Mouse (Mus musculus): ENCODE data around the gene Kdm8. TPM values are rescaled to one million over a fixed set of nuclear protein-coding genes. Genes with fewer than 3 reads are reported as not detected.
"Not testable (repeated sequence)": the region's sequence is repeated elsewhere in the genome, so short reads cannot be mapped to it uniquely, and the experiment has no call there.

Kdm8 gene
- polyA plus RNA-seq, 1 experiment from 2014 or later: 5.9 TPM

DNA sequence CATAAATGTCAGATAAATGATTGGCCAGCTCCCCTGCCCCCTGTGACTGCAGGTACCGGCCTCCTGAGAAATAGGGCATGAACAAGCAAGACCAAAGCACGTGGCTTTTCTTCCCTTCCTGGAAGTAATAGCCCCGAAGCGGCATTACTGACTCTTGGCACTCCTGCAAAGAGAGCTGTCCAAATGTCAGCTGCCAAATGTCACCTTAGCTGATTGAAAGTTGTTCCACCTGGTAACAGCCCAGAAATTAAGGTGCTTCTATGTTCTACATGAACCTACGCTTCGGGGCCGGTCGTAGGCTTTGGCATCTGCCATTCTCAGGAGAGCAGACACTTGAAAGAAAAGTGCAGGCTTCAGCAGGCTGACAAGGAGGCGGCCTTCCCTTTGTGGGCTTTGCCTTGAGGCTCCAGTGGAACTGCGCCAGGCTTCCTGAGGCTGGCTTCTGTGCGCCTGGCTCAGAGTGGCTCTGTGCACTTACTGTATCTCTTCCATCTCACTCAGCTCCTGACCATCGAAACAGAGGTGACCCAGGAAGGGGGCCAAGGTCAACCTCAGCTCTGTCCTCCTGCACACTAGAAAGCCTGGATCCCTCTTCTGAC lies 16.9 kb upstream of the Kdm8 start:
- H3K9me3 ChIP-seq (replicated peaks): peaks cover 4% of the 10 kb centered on the region; the same call in 1 of the 2 replicates

DNA sequence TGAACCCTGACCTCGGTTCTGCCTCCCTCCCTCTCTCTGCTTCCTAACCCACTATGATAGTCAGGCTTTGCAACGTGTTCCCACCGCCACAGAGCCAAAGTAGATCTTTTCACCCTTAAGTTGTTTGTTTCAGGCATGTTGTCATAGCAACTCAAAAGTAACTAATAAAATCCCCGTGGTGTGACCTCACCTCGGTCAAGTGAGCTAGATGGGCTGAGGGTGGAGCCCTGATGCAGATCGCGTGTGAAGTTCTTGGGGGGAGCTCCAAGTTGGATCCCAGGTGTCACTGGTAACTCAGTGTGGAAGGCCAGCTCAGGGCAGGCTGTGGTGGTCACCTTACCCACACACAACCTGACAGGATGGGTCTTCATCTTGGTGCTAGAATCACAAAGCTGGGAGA lies 16.1 kb upstream of the Kdm8 start:
- H3K4me1 ChIP-seq (replicated peaks): peaks cover 12% of the 10 kb centered on the region
- H3K4me3 ChIP-seq: no peak overlapping the region
- H3K36me3 ChIP-seq: no peaks in the 10 kb centered on the region
- no peak overlapping the region for H3K4me2 ChIP-seq
- no peak overlapping the region for H3K9ac ChIP-seq
- no peaks in the 10 kb centered on the region for H3K27me3 ChIP-seq (replicated peaks)
- peak; percentile 53; the same call in 1 of the 2 replicates for ATAC-seq (ENCODE audit: insufficient number of reproducible peaks, low FRiP score)
- WGBS: 67% methylated on average over 7 of the region's 7 CpGs
- peaks cover 4% of the 10 kb centered on the region; the same call in 1 of the 2 replicates for H3K9me3 ChIP-seq (replicated peaks)
- no peak overlapping the region for H3K27ac ChIP-seq (ENCODE audit: poor library complexity, severe bottlenecking)

More for the DNA sequence above, 16.9 kb upstream of the Kdm8 start:
- H3K4me1 ChIP-seq (replicated peaks): peaks cover 12% of the 10 kb centered on the region
- H3K27ac ChIP-seq (ENCODE audit: poor library complexity, severe bottlenecking): no peak overlapping the region
- H3K36me3 ChIP-seq: no peaks in the 10 kb centered on the region
- H3K4me3 ChIP-seq: no peak overlapping the region
- no peaks in the 10 kb centered on the region for H3K27me3 ChIP-seq (replicated peaks)
- no peak overlapping the region for H3K9ac ChIP-seq
- H3K4me2 ChIP-seq: no peak overlapping the region
- ATAC-seq (ENCODE audit: insufficient number of reproducible peaks, low FRiP score): no peak
- 62% methylated on average over 12 of the region's 12 CpGs for WGBS

DNA sequence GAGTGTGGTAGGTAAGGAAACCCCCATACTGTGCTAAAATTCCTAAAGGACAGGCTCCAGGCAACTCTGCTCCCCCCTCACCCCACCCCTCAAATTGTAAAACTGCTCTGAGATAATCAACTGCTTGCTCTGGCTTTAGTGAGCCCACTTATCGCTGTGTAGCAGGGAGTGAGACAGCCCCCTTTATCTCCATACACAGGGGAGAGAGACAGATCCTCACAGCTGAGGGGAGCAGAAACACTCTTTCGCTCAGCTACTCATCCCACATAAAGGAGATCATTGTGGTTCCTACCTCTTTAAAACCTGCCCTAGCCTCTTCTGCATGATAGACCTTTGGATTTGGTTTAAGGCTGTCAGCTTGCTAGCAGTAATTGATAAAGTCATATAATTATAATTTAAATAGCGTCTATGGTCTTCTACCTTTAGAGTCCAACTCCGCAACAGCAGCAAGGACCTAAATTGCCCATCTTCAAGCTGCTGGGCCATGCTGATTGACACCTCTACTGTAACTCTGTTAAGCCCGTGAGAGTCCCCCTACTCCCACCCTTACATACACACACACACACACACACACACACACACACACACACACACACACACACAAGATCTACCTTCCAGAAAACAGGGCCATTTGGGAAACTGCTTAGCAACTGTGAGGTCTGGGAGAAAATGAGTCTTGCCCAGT lies 15.5 kb upstream of the Kdm8 start:
- WGBS: 54% methylated on average over 5 of the region's 5 CpGs
- peak; percentile 84 for ATAC-seq (ENCODE audit: insufficient number of reproducible peaks, low FRiP score)
- not testable (repeated sequence) for H3K4me3 ChIP-seq; H3K27ac ChIP-seq (ENCODE audit: poor library complexity, severe bottlenecking); H3K27me3 ChIP-seq (replicated peaks); H3K9ac ChIP-seq; H3K9me3 ChIP-seq (replicated peaks); H3K4me2 ChIP-seq; H3K36me3 ChIP-seq
- H3K4me1 ChIP-seq (replicated peaks): peaks cover 12% of the 10 kb centered on the region

DNA sequence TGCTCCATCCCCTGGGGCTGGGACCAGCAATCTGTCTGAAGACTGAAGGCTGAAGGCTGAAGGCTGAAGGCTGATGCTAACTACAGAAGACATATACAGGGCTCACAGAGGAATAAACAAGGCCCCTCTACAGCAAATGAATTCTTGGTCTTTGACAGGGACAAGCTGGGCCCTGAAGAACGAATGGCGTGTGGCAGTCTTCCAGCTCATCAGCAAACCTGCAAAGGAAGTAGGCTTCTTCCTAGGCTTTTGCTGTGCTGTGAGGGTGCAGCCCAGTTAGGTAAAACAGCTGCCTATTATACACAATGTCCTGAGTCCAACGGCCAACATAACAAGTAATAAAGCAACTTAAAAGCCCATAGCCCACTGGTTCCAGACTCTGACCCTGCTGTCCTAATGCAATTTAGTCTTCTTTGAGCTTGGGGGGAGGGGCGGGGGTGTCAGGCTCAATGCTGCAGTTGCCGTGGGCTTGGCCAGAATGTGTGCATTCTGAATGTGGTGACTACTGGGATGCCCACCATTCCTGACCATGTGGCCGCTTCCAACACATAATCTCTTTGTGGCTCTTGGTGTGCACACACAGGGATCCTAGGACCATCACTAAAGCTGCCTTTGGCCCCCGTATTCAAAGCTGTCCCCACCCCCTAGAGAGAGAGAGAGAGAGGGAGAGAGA lies 14.2 kb upstream of the Kdm8 start:
- no peak overlapping the region for H3K4me2 ChIP-seq
- H3K27ac ChIP-seq (ENCODE audit: poor library complexity, severe bottlenecking): no peak overlapping the region
- H3K4me1 ChIP-seq (replicated peaks): peaks cover 12% of the 10 kb centered on the region
- no peaks in the 10 kb centered on the region for H3K36me3 ChIP-seq
- peaks cover 4% of the 10 kb centered on the region; the same call in 1 of the 2 replicates for H3K9me3 ChIP-seq (replicated peaks)
- 72% methylated on average over 7 of the region's 7 CpGs for WGBS
- H3K27me3 ChIP-seq (replicated peaks): no peaks in the 10 kb centered on the region
- ATAC-seq (ENCODE audit: insufficient number of reproducible peaks, low FRiP score): no peak
- H3K9ac ChIP-seq: no peak overlapping the region
- H3K4me3 ChIP-seq: no peak overlapping the region

DNA sequence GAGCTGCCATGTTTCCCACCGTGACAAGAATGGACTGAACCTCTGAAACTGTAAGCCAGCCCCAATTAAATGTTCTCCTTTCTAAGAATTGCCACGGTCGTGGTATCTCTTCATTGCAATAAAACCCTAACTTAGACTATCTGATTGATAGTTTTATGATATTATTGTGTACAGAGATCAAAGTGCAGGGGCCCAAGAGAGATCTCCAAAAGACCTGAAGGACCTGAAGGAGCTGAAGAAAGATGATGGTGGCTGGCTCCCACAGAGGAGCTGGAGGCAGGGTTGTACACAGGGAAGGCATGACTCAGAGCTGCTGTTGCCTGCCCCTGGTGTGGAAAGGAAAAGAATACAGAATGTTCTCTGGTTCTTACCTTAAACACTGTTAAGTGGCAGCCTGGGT lies 10.6 kb upstream of the Kdm8 start:
- H3K9ac ChIP-seq: no peak overlapping the region
- no peaks in the 10 kb centered on the region for H3K36me3 ChIP-seq
- no peak overlapping the region for H3K4me2 ChIP-seq
- H3K27me3 ChIP-seq (replicated peaks): no peaks in the 10 kb centered on the region
- H3K9me3 ChIP-seq (replicated peaks): peaks cover 4% of the 10 kb centered on the region; the same call in 1 of the 2 replicates
- 81% methylated on average over 3 of the region's 3 CpGs for WGBS
- H3K4me1 ChIP-seq (replicated peaks): 0 out of 2 replicates have a peak, but pooled peaks cover under 1% of the 10 kb centered on the region
- no peak overlapping the region for H3K27ac ChIP-seq (ENCODE audit: poor library complexity, severe bottlenecking)
- no peak overlapping the region for H3K4me3 ChIP-seq
- ATAC-seq (ENCODE audit: insufficient number of reproducible peaks, low FRiP score): no peak

DNA sequence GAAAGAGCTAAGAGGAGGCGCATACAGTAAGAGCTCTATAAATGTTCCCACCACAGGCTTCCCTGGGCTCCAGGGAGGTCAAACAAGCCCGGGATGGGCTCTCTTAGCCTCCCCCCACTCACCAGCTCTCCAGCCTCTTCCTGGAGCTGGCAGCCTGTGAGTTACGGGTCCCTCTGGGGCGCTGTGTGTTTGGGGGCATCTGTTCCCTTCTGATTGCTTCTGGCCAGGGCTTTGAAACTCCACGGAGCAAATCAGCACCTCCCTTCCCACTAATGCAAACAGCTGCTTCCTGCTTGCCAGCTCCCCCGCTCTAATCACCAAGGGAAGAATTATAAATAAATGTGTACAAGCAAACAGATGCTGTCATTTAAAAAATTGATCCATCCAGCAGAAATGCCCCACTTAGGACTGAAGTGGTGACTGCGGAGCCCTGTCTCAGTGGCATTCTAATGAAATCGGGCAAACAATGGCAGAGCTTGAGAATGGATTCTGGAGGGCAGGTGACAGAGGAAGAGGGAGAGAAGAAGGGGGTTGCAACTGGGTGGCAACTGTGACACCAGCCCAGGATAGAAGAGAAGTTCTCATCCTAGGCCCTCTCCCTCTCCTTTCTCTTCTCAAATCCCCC lies 9.7 kb upstream of the Kdm8 start:
- no peaks in the 10 kb centered on the region for H3K36me3 ChIP-seq
- no peak for ATAC-seq (ENCODE audit: insufficient number of reproducible peaks, low FRiP score)
- H3K27me3 ChIP-seq (replicated peaks): no peaks in the 10 kb centered on the region
- 48% methylated on average over 8 of the region's 8 CpGs for WGBS
- no peak overlapping the region for H3K4me3 ChIP-seq
- H3K4me1 ChIP-seq (replicated peaks): no peaks in the 10 kb centered on the region
- H3K27ac ChIP-seq (ENCODE audit: poor library complexity, severe bottlenecking): no peak overlapping the region
- no peak overlapping the region for H3K4me2 ChIP-seq
- H3K9me3 ChIP-seq (replicated peaks): peaks cover 11% of the 10 kb centered on the region
- no peak overlapping the region for H3K9ac ChIP-seq

DNA sequence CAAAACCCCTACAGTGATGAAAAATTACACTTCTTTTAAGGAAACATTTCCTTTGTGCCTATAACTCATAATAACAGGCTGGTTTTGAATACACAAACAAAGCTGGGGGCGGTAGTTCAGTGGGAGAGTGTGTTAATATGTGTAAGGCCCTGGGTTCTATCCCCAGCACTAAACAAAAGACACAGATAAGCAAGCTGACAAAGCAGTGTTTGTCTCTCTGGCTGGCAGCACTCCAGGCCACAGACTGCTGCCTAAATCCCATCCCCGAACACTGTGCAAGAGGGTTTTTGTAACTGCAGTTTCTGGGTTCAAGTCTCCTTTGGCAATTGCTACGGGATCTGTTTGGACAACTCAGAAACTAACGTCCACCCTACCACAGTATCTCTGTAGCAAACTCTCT lies 2.2 kb upstream of the Kdm8 start:
- WGBS: 63% methylated on average over 4 of the region's 4 CpGs
- ATAC-seq (ENCODE audit: insufficient number of reproducible peaks, low FRiP score): no peak
- H3K9me3 ChIP-seq (replicated peaks): peaks cover 7% of the 10 kb centered on the region; the same call in 1 of the 2 replicates
- no peak overlapping the region for H3K27ac ChIP-seq (ENCODE audit: poor library complexity, severe bottlenecking)
- no peak overlapping the region for H3K9ac ChIP-seq
- H3K27me3 ChIP-seq (replicated peaks): no peaks in the 10 kb centered on the region
- H3K36me3 ChIP-seq: peaks cover 7% of the 10 kb centered on the region; the same call in 1 of the 2 replicates
- H3K4me1 ChIP-seq (replicated peaks): peaks cover 19% of the 10 kb centered on the region
- no peak overlapping the region for H3K4me2 ChIP-seq
- no peak overlapping the region for H3K4me3 ChIP-seq

DNA sequence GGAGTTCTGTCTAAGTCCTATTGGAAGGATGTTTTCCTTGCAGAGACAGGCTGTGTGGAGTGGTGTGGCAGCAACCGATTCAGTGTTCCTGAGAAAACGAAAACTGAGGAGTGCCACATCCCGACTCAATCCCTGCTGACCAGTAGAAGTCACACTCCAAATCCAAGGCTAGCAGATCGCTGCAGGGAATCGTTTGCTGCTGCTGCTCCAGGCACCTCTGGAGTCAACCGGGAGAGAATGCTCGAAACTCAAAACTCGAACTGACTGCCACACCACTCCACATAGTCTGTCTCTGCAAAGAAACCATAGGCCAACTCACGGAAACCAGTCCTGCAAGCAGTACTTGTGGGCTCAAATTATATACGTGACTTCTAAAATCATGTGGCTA lies 406 bp upstream of the Kdm8 start:
- 31% methylated on average over 10 of the region's 10 CpGs for WGBS
- peak; percentile 17 for ATAC-seq (ENCODE audit: insufficient number of reproducible peaks, low FRiP score)
- Histone ChIP-seq H3K27me3 (replicated peaks) (no peaks in the 10 kb centered on the region), H3K4me2 (peak overlapping the region; percentile 90), H3K27ac (ENCODE audit: poor library complexity, severe bottlenecking) (peak overlapping the region; percentile 95; the same call in 1 of the 2 replicates), H3K9me3 (replicated peaks) (peaks cover 6% of the 10 kb centered on the region; the same call in 1 of the 2 replicates), H3K4me3 (peak overlapping the region; percentile 69), H3K4me1 (replicated peaks) (peaks cover 19% of the 10 kb centered on the region), H3K9ac (peak overlapping the region; percentile 79), H3K36me3 (peaks cover 7% of the 10 kb centered on the region; the same call in 1 of the 2 replicates)

DNA sequence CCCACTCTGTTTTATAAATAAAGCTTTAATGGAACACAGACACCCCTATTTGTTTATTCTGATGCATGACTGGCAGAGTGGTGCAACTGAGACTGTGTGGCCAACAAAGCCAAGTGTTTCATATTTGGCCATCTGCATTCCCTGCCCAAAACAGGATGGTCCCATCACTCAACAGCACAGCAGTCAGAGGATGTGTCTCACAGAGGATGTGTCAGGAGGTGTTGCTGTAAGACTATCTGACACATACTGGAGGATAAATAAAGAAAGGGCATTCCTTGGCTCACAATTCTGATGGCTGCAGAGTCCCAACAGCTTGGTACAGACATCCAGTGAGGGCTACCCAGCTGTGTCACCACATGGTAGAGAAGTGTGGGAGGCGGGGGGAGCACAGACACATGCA lies 6.2 kb downstream of the Kdm8 start:
- WGBS: 82% methylated on average over 1 of the region's 1 CpGs
- no peaks in the 10 kb centered on the region for H3K27me3 ChIP-seq (replicated peaks)
- H3K4me3 ChIP-seq: no peak overlapping the region
- H3K4me1 ChIP-seq (replicated peaks): peaks cover 7% of the 10 kb centered on the region
- peaks cover 29% of the 10 kb centered on the region for H3K36me3 ChIP-seq
- H3K9ac ChIP-seq: no peak overlapping the region
- no peak overlapping the region for H3K27ac ChIP-seq (ENCODE audit: poor library complexity, severe bottlenecking)
- H3K9me3 ChIP-seq (replicated peaks): no peaks in the 10 kb centered on the region
- ATAC-seq (ENCODE audit: insufficient number of reproducible peaks, low FRiP score): no peak
- no peak overlapping the region for H3K4me2 ChIP-seq

DNA sequence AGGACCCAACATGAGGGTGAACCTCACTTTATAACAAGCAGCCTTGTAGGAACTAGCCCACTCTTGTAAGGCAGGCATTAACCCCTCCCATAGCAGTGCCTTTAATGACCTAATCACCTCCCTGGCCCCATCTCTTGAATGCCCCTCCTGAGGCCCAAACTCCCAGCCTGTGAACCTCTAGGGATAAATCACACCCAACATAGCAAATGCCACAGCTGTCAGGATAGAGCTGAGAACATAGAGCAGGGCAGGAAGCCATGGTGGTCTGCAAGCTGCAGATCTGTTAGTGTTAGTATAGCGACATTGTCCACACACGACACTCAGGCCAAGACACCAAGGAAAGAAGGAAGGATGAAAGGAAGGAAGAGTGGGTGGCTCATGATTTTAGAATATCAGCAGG lies 6.6 kb downstream of the Kdm8 start:
- H3K27ac ChIP-seq (ENCODE audit: poor library complexity, severe bottlenecking): no peak overlapping the region
- ATAC-seq (ENCODE audit: insufficient number of reproducible peaks, low FRiP score): no peak
- H3K27me3 ChIP-seq (replicated peaks): no peaks in the 10 kb centered on the region
- H3K9me3 ChIP-seq (replicated peaks): no peaks in the 10 kb centered on the region
- peaks cover 33% of the 10 kb centered on the region for H3K36me3 ChIP-seq
- no peak overlapping the region for H3K9ac ChIP-seq
- H3K4me1 ChIP-seq (replicated peaks): peaks cover 7% of the 10 kb centered on the region; the same call in 1 of the 2 replicates
- H3K4me2 ChIP-seq: no peak overlapping the region
- no peak overlapping the region for H3K4me3 ChIP-seq
- WGBS: 66% methylated on average over 2 of the region's 2 CpGs

DNA sequence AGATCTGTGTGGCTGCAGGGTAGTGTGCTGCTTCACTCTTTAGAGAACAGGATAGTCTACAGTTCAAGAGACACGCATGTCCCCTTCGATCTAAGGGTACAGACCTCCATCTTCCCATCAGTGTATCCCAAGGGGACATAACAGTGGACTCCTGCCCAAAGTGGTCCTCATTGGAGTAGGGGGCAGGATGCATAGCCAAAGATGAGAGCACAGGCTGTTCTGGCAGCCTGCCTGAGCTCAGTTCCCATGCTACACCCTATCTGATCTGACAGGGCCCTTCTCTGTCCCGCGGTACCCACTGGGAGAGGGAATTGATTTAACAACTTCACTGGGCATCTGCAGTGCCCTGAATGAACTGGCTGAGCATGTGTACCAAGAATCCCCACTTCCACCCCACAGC lies 9.2 kb downstream of the Kdm8 start:
- H3K27me3 ChIP-seq (replicated peaks): no peaks in the 10 kb centered on the region
- H3K4me1 ChIP-seq (replicated peaks): peaks cover 7% of the 10 kb centered on the region; the same call in 1 of the 2 replicates
- ATAC-seq (ENCODE audit: insufficient number of reproducible peaks, low FRiP score): no peak
- 88% methylated on average over 4 of the region's 4 CpGs for WGBS
- peaks cover 43% of the 10 kb centered on the region for H3K36me3 ChIP-seq
- H3K9me3 ChIP-seq (replicated peaks): no peaks in the 10 kb centered on the region
- H3K4me3 ChIP-seq: no peak overlapping the region
- no peak overlapping the region for H3K4me2 ChIP-seq
- H3K27ac ChIP-seq (ENCODE audit: poor library complexity, severe bottlenecking): no peak overlapping the region
- no peak overlapping the region for H3K9ac ChIP-seq
